Mouse (Mus musculus) bone marrow, adult 2 months (tissue): ENCODE data around the gene Wdfy4. TPM values are rescaled to one million over a fixed set of nuclear protein-coding genes. Genes with fewer than 3 reads are reported as not detected.

ENCODE experiments used
- H3K27ac ChIP-seq: fragments of 200-500 bp; 2 replicates; pipeline ENCODE4 v1.5.1; 2012; ENCODE audit warnings: low read depth, mild to moderate bottlenecking, control low read depth, inconsistent platforms, low read length; ENCODE audit not compliant: control insufficient read depth, poor library complexity, insufficient read depth
- H3K4me1 ChIP-seq: fragments of 200-500 bp; 2 replicates; pipeline ENCODE4 v1.6.1; 2011; ENCODE audit warnings: low read length; ENCODE audit not compliant: control insufficient read depth, insufficient read depth
- H3K4me3 ChIP-seq: fragments of 200-500 bp; replicated peaks from 2 replicates; pipeline ENCODE3; 2011; ENCODE audit warnings: mild to moderate bottlenecking, low read depth, low read length, control low read depth; ENCODE audit not compliant: control insufficient read depth
- CTCF ChIP-seq: fragments of 200-500 bp; IDR thresholded peaks from 2 replicates; pipeline ENCODE4 v1.5.1; 2011; ENCODE audit warnings: low read length, control low read depth; ENCODE audit not compliant: control insufficient read depth, insufficient read depth
- POLR2A ChIP-seq: fragments of 200-500 bp; IDR thresholded peaks from 2 replicates; pipeline ENCODE4 v1.6.1; 2011; ENCODE audit warnings: low read depth, mild to moderate bottlenecking, control low read depth, low read length, borderline replicate concordance; ENCODE audit not compliant: control insufficient read depth
- WGBS: fragments of 180-500 bp; shearing (Covaris S2); methylation state at CpG from one replicate; pipeline ENCODE4 v1.1.7; 2018; 5-methylcytosine and 5-hydroxymethylcytosine counted together
- polyA plus RNA-seq: library from polyadenylated mRNA; stranded (reverse); fragments of >200 nt; gene quantifications from 2 replicates; pipeline ENCODE4 v1.2.4, GENCODE M21; 2011; ENCODE audit warnings: low replicate concordance; ENCODE audit not compliant: missing spikeins, insufficient read depth, insufficient read length

Gene Wdfy4
- polyA plus RNA-seq, 1 experiment, result 36.8 TPM

DNA sequence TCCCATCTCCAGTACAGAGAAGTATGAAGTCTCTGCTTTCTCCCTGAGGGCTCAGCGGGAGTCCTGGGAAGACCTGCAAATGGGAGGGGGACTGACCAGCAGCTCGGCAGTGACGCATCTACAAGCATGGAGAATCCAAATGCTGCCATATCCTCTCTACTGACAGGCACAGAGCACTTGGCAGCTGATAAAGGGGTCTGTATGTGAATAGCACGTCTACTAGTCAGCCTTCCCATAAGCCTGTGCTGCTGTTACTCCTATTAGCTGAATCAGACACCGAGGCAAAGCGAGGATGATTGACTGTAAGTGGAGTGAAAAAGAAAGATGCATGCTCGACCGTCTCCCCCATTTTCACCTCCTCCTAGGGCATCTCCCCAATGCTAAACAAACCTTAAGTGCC, 131.9 kb downstream of the Wdfy4 start:
- no peak for TF ChIP-seq POLR2A
- TF ChIP-seq CTCF, result no peak
- 82% methylated on average over 8 of the region's 8 CpGs for WGBS
- H3K4me3 ChIP-seq, result no peak overlapping the region
- H3K4me1 ChIP-seq, result no peaks in the 10 kb centered on the region
- H3K27ac ChIP-seq, result no peak overlapping the region

DNA sequence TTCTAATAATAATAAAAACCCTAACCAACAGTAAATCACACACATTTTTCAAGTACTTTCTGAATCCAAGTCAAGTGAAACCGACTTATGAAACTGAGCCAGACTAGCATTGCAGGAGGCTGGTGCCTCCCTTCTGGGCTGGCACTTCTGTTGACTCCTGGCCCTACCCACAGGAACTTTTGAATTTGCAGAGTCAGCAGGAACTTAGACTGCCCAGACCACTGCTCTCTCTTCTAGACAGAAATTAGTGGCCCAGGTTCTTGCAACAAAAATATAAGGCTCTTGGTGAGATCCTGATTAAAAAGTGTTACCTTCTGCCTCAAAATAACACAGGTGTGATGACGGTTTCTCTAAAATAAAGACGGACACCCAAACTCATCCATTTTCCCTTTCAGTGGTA, 140.1 kb downstream of the Wdfy4 start:
- H3K27ac ChIP-seq, result no peak overlapping the region
- no peaks in the 10 kb centered on the region for H3K4me1 ChIP-seq
- WGBS, result 76% methylated on average over 3 of the region's 3 CpGs
- no peak overlapping the region for H3K4me3 ChIP-seq
- no peak for TF ChIP-seq CTCF
- no peak for TF ChIP-seq POLR2A

DNA sequence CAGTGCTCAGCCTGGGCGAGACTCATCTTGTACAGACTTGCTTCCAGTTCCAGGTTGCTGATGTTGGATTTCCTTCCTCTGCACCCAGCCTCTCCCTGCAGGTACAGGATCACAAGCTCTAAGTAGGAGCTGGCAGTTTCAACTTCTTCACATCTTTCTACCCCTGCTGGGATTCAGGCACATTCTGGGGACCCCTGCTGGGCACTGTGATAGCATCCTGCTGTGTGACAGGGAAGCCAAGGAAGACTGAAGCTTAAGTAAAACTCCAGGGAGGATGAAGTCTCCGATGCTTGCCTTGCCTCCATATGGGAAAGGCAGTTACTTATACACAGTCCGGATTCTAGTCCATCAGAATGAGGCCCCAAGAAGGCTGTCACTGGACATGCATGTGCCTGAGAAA, 148.5 kb downstream of the Wdfy4 start:
- 81% methylated on average over 3 of the region's 3 CpGs for WGBS
- TF ChIP-seq POLR2A (no peak), CTCF (no peak)

DNA sequence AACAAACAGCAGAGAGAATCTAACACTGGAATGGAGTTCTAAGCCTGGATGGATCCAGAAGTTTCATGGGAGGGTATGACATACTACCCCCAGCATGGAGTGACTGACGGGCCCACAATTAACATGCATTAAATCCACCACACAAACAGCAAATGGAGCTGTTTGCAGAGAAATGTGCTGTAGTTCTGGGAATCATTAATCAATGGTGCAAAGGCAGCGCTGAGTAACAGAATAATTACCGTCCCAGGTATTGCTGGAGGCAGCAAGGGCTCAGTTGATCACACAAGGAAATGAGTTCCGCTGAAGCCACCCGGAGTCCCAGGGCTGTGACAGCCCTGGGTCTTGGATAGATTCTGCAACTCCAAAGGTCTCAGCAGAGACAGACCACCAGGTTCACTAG, 149.9 kb downstream of the Wdfy4 start:
- no peak for TF ChIP-seq POLR2A
- TF ChIP-seq CTCF, result no peak
- 90% methylated on average over 5 of the region's 5 CpGs for WGBS
- Histone ChIP-seq H3K27ac (no peak overlapping the region), H3K4me1 (no peaks in the 10 kb centered on the region), H3K4me3 (no peak overlapping the region)

More for the DNA sequence above, 148.5 kb downstream of the Wdfy4 start:
- no peak overlapping the region for H3K27ac ChIP-seq
- no peak overlapping the region for H3K4me3 ChIP-seq
- no peaks in the 10 kb centered on the region for H3K4me1 ChIP-seq

DNA sequence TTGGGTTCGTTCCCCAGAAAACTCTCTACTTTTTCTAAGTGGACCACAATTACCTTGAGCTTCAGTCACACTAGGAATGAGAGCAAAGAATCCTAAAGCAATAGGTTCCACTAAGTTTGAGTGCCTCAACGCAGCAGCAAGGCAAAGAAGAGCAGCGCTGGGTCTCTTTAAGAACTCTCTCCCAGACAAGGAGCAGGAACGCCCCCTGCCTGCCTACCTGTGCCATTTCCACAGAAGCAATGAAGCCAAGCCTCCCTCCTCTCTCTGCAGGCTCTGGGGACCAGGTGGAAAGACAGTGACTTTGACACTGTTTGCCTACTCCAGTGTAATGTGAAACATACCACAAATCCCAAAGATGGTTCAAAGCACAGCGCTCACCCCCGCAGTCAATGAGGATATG, 151.9 kb downstream of the Wdfy4 start:
- WGBS, result 81% methylated on average over 6 of the region's 6 CpGs

DNA sequence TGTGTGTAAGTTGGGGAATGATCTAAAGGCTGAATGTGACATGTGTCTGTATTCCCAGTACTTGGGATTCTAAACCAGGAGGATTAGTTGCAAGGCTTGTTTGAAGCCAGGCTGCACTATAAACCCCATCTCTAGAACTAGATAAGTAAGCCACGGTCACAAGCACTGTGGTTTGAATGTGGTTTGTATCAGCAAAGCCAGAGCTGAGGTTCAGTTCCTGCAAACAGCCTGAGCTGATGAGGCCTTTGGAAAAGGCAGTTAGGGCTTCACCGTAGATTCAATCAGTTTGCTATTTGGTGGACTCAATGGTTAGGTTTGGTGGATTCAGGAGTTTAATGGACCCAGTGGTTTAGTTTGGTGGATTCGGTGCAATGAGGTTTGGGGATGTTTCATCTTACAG, 154.5 kb downstream of the Wdfy4 start:
- Histone ChIP-seq H3K4me1 (no peaks in the 10 kb centered on the region), H3K4me3 (no peak overlapping the region), H3K27ac (no peak overlapping the region)
- WGBS, result 50% methylated on average over 3 of the region's 3 CpGs
- TF ChIP-seq POLR2A, result no peak
- no peak for TF ChIP-seq CTCF

More for the DNA sequence above, 151.9 kb downstream of the Wdfy4 start:
- Histone ChIP-seq H3K27ac (no peak overlapping the region), H3K4me3 (no peak overlapping the region), H3K4me1 (no peaks in the 10 kb centered on the region)
- no peak for TF ChIP-seq POLR2A

DNA sequence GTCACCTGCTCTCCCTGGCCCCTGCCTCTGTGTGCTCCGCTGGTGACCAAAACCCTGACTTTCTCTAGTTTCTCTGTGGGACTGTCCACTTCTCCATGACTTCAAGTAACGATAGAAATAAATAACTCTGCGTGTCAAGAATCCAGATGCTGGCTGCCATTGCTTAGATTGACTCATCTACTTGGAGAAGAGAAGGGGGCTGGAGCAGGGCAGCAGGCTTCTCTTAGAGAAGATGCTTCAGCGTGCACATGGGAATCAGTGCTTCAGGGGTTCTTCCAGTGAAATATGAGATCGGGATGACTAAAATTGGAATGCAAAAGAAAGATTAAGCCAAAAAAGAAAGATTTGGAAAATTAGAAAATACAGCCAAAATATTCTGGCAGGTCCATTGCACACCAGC, 165.7 kb downstream of the Wdfy4 start:
- 87% methylated on average over 5 of the region's 5 CpGs for WGBS
- TF ChIP-seq CTCF (no peak), POLR2A (no peak)
- Histone ChIP-seq H3K4me3 (no peak overlapping the region), H3K4me1 (no peaks in the 10 kb centered on the region), H3K27ac (no peak overlapping the region)

DNA sequence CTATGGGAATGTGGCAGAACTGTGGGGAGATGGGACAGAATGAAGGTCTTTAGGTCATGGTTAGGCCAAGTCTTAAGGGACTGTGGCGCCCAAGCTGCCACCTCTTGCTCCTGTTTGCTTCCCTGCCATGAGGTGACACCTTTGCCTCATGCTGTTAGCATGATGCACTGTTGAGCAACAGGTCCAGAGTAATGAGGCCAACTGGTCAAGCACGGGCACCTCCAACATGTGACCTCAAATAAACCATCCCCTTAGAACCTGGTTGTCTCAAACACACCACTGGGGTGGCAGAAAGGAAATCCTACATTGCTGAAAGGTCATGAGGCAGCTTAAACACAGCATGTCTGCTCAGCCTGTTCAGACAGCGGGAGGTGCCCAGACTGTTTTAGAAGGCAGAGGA, 166.3 kb downstream of the Wdfy4 start:
- Histone ChIP-seq H3K4me1 (no peaks in the 10 kb centered on the region), H3K4me3 (no peak overlapping the region), H3K27ac (no peak overlapping the region)
- TF ChIP-seq POLR2A, result no peak
- TF ChIP-seq CTCF, result no peak
- WGBS, result 82% methylated on average over 3 of the region's 3 CpGs

DNA sequence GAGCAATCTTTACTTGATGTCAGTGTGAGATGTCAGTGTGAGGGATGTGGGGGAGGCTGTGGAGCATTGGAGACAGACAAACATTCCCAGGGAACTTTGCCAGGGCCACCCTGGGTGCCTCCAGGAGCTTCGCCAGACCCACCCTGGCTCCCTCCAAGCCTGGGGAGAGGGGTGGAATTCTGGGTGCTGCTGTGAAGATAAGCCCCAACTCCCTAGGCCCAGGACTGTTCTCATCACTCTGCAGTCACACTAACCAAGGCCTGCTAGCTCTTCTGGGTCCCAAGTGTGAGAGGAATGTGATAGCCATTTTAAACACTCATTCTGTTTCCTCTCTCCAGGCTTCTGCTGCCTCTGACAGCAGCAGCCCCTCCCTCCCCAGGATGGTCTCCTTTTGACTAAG, 177.7 kb downstream of the Wdfy4 start:
- Histone ChIP-seq H3K4me3 (no peak overlapping the region), H3K27ac (no peak overlapping the region), H3K4me1 (no peaks in the 10 kb centered on the region)
- WGBS, result 81% methylated on average over 1 of the region's 1 CpGs
- TF ChIP-seq CTCF, result no peak
- TF ChIP-seq POLR2A, result no peak

DNA sequence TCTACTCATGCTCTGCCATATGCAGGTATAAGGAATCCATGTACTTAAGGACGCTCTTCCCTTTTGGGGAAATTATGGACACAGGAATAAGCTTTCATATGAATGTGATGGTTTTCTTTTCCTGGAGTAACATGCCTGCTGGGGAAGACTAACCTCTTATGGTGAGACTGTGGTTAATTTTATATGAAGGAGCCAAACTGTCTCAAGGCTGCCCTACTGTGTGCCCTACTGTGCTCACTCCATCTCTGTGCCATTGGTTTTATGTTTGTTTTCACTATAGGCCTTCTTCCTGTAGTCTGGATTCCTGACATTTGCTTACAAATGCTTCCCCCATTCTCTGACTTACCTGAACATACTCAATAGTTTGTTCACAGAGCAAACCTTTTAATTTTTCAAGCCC, 180.2 kb downstream of the Wdfy4 start:
- H3K4me3 ChIP-seq, result no peak overlapping the region
- WGBS, result 84% methylated on average over 1 of the region's 1 CpGs
- H3K4me1 ChIP-seq, result no peaks in the 10 kb centered on the region
- H3K27ac ChIP-seq, result no peak overlapping the region
- TF ChIP-seq CTCF (no peak), POLR2A (no peak)
